Comparison of ENCODE assay signal across 8 mouse cellular contexts in the genomic region with DNA sequence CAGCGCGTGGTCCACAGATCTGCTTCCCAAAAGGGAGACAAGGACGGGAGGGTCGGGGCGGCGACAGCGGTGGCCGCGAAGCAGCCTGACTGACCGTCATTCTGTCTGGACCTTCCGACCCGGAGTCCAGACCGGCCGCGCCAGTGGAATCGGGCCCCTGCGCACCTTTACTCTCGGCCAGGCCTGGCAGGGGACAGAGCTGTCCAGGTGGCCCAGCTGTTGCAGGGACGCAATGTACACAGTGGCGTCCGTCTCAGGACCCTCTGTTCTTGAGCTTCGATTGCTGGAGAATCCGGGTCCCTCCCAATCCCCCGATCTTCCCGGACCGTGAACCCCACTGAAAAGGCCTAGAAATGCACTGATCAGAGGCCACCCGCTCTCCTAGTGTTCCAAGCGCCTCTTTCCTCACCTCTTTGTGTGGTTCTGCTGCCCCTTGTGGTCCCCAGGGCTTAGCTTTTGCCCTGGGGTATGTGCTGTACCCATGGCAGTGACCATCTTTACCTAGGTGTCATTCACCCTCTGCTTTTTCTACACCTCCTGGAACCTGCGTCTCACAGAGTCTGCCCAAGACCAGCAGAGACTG. TPM values are rescaled to one million over a fixed set of nuclear protein-coding genes. Genes with fewer than 3 reads are reported as not detected.
DNase-seq lines count a peak whose midpoint lies in the region; ATAC-seq and TF ChIP-seq lines count a peak whose summit lies in the region.

No protein-coding gene starts in this region.

- no peak overlapping the region for H3K27ac ChIP-seq in forebrain, embryonic 13.5 days
- no peak overlapping the region for H3K27ac ChIP-seq in stomach, embryonic 14.5 days (ENCODE audit: low read length)

- peak overlapping the region; percentile 58 for H3K9ac ChIP-seq in forebrain, embryonic 13.5 days
- H3K9ac ChIP-seq in stomach, embryonic 14.5 days (replicated peaks; ENCODE audit: low read depth, low read length): peak overlapping the region; percentile 32; the same call in 1 of the 2 replicates

- DNase-seq in embryo, embryonic 10 days (ENCODE audit: low spot score): peak; percentile 16
- DNase-seq in embryo, embryonic 9.5 days (ENCODE audit: extremely low spot score): no peak
- peak; percentile 16 for DNase-seq in liver
- no peak for DNase-seq in ovary, postnatal 14 days (ENCODE audit: low spot score)
- DNase-seq in cerebellum, adult 11 months: no peak

- peaks cover 6% of the 10 kb centered on the region for H3K4me1 ChIP-seq in forebrain, embryonic 13.5 days
- no peaks in the 10 kb centered on the region for H3K4me1 ChIP-seq in stomach, embryonic 14.5 days (ENCODE audit: control insufficient read depth, insufficient read depth, low read length)

- no peaks in the 10 kb centered on the region for H3K79me3 ChIP-seq in C2C12 (ENCODE audit: low read depth)

- no peaks in the 10 kb centered on the region for H3K9me3 ChIP-seq in forebrain, embryonic 13.5 days (replicated peaks)
- no peaks in the 10 kb centered on the region for H3K9me3 ChIP-seq in stomach, embryonic 14.5 days (ENCODE audit: control insufficient read depth, low read depth, low read length)

- no peaks in the 10 kb centered on the region for H3K36me3 ChIP-seq in C2C12 (ENCODE audit: control insufficient read depth, insufficient read depth)
- H3K36me3 ChIP-seq in forebrain, embryonic 13.5 days (ENCODE audit: poor library complexity, severe bottlenecking): no peaks in the 10 kb centered on the region
- H3K36me3 ChIP-seq in stomach, embryonic 14.5 days (ENCODE audit: control insufficient read depth, insufficient read depth, low read length): no peaks in the 10 kb centered on the region

- no peak for ATAC-seq in forebrain, embryonic 13.5 days
- ATAC-seq in stomach, embryonic 14.5 days (ENCODE audit: insufficient number of reproducible peaks, insufficient read depth, low FRiP score, low read depth): no peak; the same call in 1 of the 2 replicates

- H3K79me2 ChIP-seq in C2C12 (ENCODE audit: control insufficient read depth, insufficient read depth): no peaks in the 10 kb centered on the region

- H3K4me2 ChIP-seq in forebrain, embryonic 13.5 days: peak overlapping the region; percentile 75
- peak overlapping the region; percentile 78 for H3K4me2 ChIP-seq in stomach, embryonic 14.5 days (replicated peaks; ENCODE audit: low read depth, low read length)

- TF ChIP-seq CTCF in C2C12 (IDR thresholded peaks at IDR 0.05; ENCODE audit: control insufficient read depth, insufficient read depth, insufficient read length): no peak

- H3ac ChIP-seq in C2C12 (ENCODE audit: control insufficient read depth, insufficient read length, low read depth): peak overlapping the region; percentile 71

- H3K27me3 ChIP-seq in C2C12 (ENCODE audit: control insufficient read depth, insufficient read depth, insufficient read length): no peaks in the 10 kb centered on the region
- peaks cover 59% of the 10 kb centered on the region for H3K27me3 ChIP-seq in forebrain, embryonic 13.5 days
- H3K27me3 ChIP-seq in stomach, embryonic 14.5 days (ENCODE audit: control insufficient read depth, insufficient read depth, low read length): peaks cover 4% of the 10 kb centered on the region; the same call in 1 of the 2 replicates

- peak overlapping the region; percentile 29 for H3K4me3 ChIP-seq in C2C12 (ENCODE audit: insufficient read depth, poor library complexity, severe bottlenecking)
- peak overlapping the region; percentile 46 for H3K4me3 ChIP-seq in forebrain, embryonic 13.5 days
- peak overlapping the region; percentile 49 for H3K4me3 ChIP-seq in stomach, embryonic 14.5 days (ENCODE audit: low read depth, low read length)

- WGBS in forebrain, embryonic 13.5 days: 3% methylated on average over 29 of the region's 29 CpGs
- WGBS in stomach, embryonic 14.5 days: 8% methylated on average over 29 of the region's 29 CpGs

TF ChIP-seq in C2C12, 6 proteins besides CTCF, POLR2A, EP300 and RAD21:
- TF ChIP-seq MAX (IDR thresholded peaks at IDR 0.05): no peak
- TF ChIP-seq USF1 (IDR thresholded peaks at IDR 0.05; ENCODE audit: low read depth): no peak
- no peak for TF ChIP-seq FOSL1 (IDR thresholded peaks at IDR 0.05; ENCODE audit: insufficient read depth, low read length, poor library complexity, severe bottlenecking)
- no peak for TF ChIP-seq MYOD1 (IDR thresholded peaks at IDR 0.05; ENCODE audit: control insufficient read depth, insufficient read length, low read depth)
- TF ChIP-seq MYOG (IDR thresholded peaks at IDR 0.05; ENCODE audit: control insufficient read depth, extremely low read depth, insufficient read length): no peak
- TF ChIP-seq CEBPB (IDR thresholded peaks at IDR 0.05; ENCODE audit: low read depth): no peak
TF ChIP-seq in C2C12: peak in this region for 0.

RNA-seq across cellular contexts. Expression of gene Shroom1, which starts 0.5 kb away (rescaled TPM):
- polyA plus RNA-seq in C2C12 (2012; fragmentation: generic; extraction: Trizol): 0.82 TPM
- polyA plus RNA-seq in forebrain, embryonic 13.5 days (2015; fragmentation: Nextera tagmentation; extraction: Ambion mirVana): 1.2 and 1.3 TPM in 2 replicates
- 0.98 and 1.1 TPM in 2 replicates for polyA plus RNA-seq in stomach, embryonic 14.5 days (2014; fragmentation: Nextera tagmentation; extraction: Ambion mirVana)

RNA-seq across cellular contexts. Expression of gene Gm10447, which starts 0.6 kb away (rescaled TPM):
- not detected for polyA plus RNA-seq in C2C12 (2012; fragmentation: generic; extraction: Trizol)
- polyA plus RNA-seq in forebrain, embryonic 13.5 days (2015; fragmentation: Nextera tagmentation; extraction: Ambion mirVana): not detected in 2 replicates
- polyA plus RNA-seq in stomach, embryonic 14.5 days (2014; fragmentation: Nextera tagmentation; extraction: Ambion mirVana): 0.13 and 0.14 TPM in 2 replicates

RNA-seq across cellular contexts. Expression of gene Gm9837, which starts 12.8 kb away (rescaled TPM):
- not detected for polyA plus RNA-seq in C2C12 (2012; fragmentation: generic; extraction: Trizol)
- polyA plus RNA-seq in forebrain, embryonic 13.5 days (2015; fragmentation: Nextera tagmentation; extraction: Ambion mirVana): not detected in 2 replicates
- not detected in 2 replicates for polyA plus RNA-seq in stomach, embryonic 14.5 days (2014; fragmentation: Nextera tagmentation; extraction: Ambion mirVana)

RNA-seq across cellular contexts. Expression of gene Gm9945, which starts 22.5 kb away (rescaled TPM):
- not detected for polyA plus RNA-seq in C2C12 (2012; fragmentation: generic; extraction: Trizol)
- not detected in 2 replicates for polyA plus RNA-seq in forebrain, embryonic 13.5 days (2015; fragmentation: Nextera tagmentation; extraction: Ambion mirVana)
- polyA plus RNA-seq in stomach, embryonic 14.5 days (2014; fragmentation: Nextera tagmentation; extraction: Ambion mirVana): not detected in 2 replicates

RNA-seq across cellular contexts. Expression of gene Sowaha, which starts 22.6 kb away (rescaled TPM):
- polyA plus RNA-seq in C2C12 (2012; fragmentation: generic; extraction: Trizol): not detected
- polyA plus RNA-seq in forebrain, embryonic 13.5 days (2015; fragmentation: Nextera tagmentation; extraction: Ambion mirVana): 0.97 and 1.1 TPM in 2 replicates
- 0.13 and 0.24 TPM in 2 replicates for polyA plus RNA-seq in stomach, embryonic 14.5 days (2014; fragmentation: Nextera tagmentation; extraction: Ambion mirVana)

Comparison
In these comparisons a context has a peak if more than half of its experiments do, and no peak if none do; other contexts are left out.
1. DNase-seq: peak in embryo, embryonic 10 days (single experiment) and liver (single experiment); none in embryo, embryonic 9.5 days (single experiment), ovary, postnatal 14 days (single experiment) and cerebellum, adult 11 months (single experiment).
2. Peak in every context shown above with its lines, with median percentiles within 50 percentile points of each other: H3K4me3 ChIP-seq.